Mouse (Mus musculus) MEL (cell line): ENCODE data around the gene Prdm8. TPM values are rescaled to one million over a fixed set of nuclear protein-coding genes. Genes with fewer than 3 reads are reported as not detected.

Experiments used
- DNase-seq: peaks from one replicate; pipeline ENCODE4 v3.0.0; 2011; ENCODE audit warnings: low read depth, low spot score
- H3K27ac ChIP-seq: 2 replicates; pipeline ENCODE4 v1.5.1; 2012; ENCODE audit warnings: low read depth, mild to moderate bottlenecking, control low read depth, low read length, moderate library complexity; ENCODE audit not compliant: control insufficient read depth
- H3K27me3 ChIP-seq, 2 experiments: fragments of 150-350 bp in 1 of 2; sonication (generic) in 1 of 2; 2 replicates each; pipeline ENCODE4 v1.6.1; 2012; ENCODE audit warnings: low read length in 2 of 2, mild to moderate bottlenecking in 2 of 2, improper control_type of control experiment in 1 of 2, moderate library complexity in 1 of 2; ENCODE audit not compliant: insufficient read depth in 2 of 2, control insufficient read depth in 1 of 2
- H3K36me3 ChIP-seq, 2 experiments: 2 replicates each; pipeline ENCODE4 v1.6.1; 2012 to 2014; ENCODE audit warnings: low read length in 2 of 2, improper control_type of control experiment in 1 of 2, inconsistent platforms in 1 of 2, mild to moderate bottlenecking in 1 of 2; ENCODE audit not compliant: insufficient read depth in 2 of 2, control insufficient read depth in 1 of 2
- H3K4me1 ChIP-seq, 2 experiments: fragments of 150-350 bp in 1 of 2; sonication (generic) in 1 of 2; 2 replicates each; pipeline ENCODE4 v1.6.1; 2012; ENCODE audit warnings: low read length in 2 of 2, improper control_type of control experiment in 1 of 2, mild to moderate bottlenecking in 1 of 2; ENCODE audit not compliant: insufficient read depth in 2 of 2, control insufficient read depth in 1 of 2
- H3K4me3 ChIP-seq, 2 experiments: fragments of 150-350 bp in 1 of 2; sonication (generic) in 1 of 2; 2 replicates each; pipeline ENCODE4 v1.5.1; 2012; ENCODE audit warnings: low read depth in 2 of 2, low read length in 2 of 2, mild to moderate bottlenecking in 2 of 2, moderate library complexity in 2 of 2, control low read depth in 1 of 2, improper control_type of control experiment in 1 of 2; ENCODE audit not compliant: control insufficient read depth in 1 of 2, insufficient read depth in 1 of 2
- H3K79me2 ChIP-seq: 2 replicates; pipeline ENCODE4 v1.6.1; 2012; ENCODE audit warnings: mild to moderate bottlenecking, low read length, moderate library complexity; ENCODE audit not compliant: control insufficient read depth, poor library complexity, insufficient read depth
- H3K9ac ChIP-seq: 2 replicates; pipeline ENCODE4 v1.6.1; 2012; ENCODE audit warnings: low read depth, mild to moderate bottlenecking, control low read depth, low read length, moderate library complexity; ENCODE audit not compliant: control insufficient read depth, poor library complexity, severe bottlenecking
- H3K9me3 ChIP-seq: fragments of 150-350 bp; sonication (generic); replicated peaks from 2 replicates; pipeline ENCODE4 v1.6.1; 2012; ENCODE audit warnings: mild to moderate bottlenecking, low read length, improper control_type of control experiment, moderate library complexity; ENCODE audit not compliant: insufficient read depth
- BHLHE40 ChIP-seq: IDR thresholded peaks from 2 replicates; pipeline ENCODE4 v1.6.1; 2012; ENCODE audit warnings: low read depth, mild to moderate bottlenecking, inconsistent platforms, low read length, improper control_type of control experiment, borderline replicate concordance
- ELF1 ChIP-seq: IDR thresholded peaks from 2 replicates; pipeline ENCODE4 v1.6.1; 2014; ENCODE audit warnings: low read depth, mild to moderate bottlenecking, inconsistent platforms, low read length, improper control_type of control experiment, moderate library complexity
- EP300 ChIP-seq, 2 experiments: IDR thresholded peaks; 2 replicates each; pipeline ENCODE4 v1.6.1; 2011; ENCODE audit warnings: improper control_type of control experiment in 2 of 2, low read length in 2 of 2, low read depth in 1 of 2, mild to moderate bottlenecking in 1 of 2
- GATA1 ChIP-seq: IDR thresholded peaks from 2 replicates; pipeline ENCODE4 v1.6.1; 2011; ENCODE audit warnings: low read depth, low read length, improper control_type of control experiment
- HCFC1 ChIP-seq: IDR thresholded peaks from 2 replicates; pipeline ENCODE4 v1.6.1; 2012; ENCODE audit warnings: low read depth, mild to moderate bottlenecking, inconsistent platforms, low read length, improper control_type of control experiment, moderate library complexity
- KAT2A ChIP-seq: conservative IDR thresholded peaks from 2 replicates; pipeline ENCODE4 v1.6.1; 2012; ENCODE audit warnings: low read depth, low read length, improper control_type of control experiment, inconsistent platforms
- MAFK ChIP-seq: IDR thresholded peaks from 2 replicates; pipeline ENCODE4 v1.6.1; 2011; ENCODE audit warnings: low read depth, mild to moderate bottlenecking, low read length, improper control_type of control experiment, borderline replicate concordance
- MAX ChIP-seq: IDR thresholded peaks from 2 replicates; pipeline ENCODE4 v1.6.1; 2011; ENCODE audit warnings: low read length, improper control_type of control experiment
- MAZ ChIP-seq: IDR thresholded peaks from 2 replicates; pipeline ENCODE4 v1.6.1; 2012; ENCODE audit warnings: low read depth, mild to moderate bottlenecking, inconsistent platforms, low read length, improper control_type of control experiment
- MXI1 ChIP-seq: IDR thresholded peaks from 2 replicates; pipeline ENCODE4 v1.6.1; 2011; ENCODE audit warnings: mild to moderate bottlenecking, low read depth, low read length, improper control_type of control experiment
- POLR2A ChIP-seq, 2 experiments: IDR thresholded peaks; 2 replicates each; pipeline ENCODE4 v1.6.1; 2011 to 2012; ENCODE audit warnings: low read length in 2 of 2, mild to moderate bottlenecking in 2 of 2, control low read depth in 1 of 2, improper control_type of control experiment in 1 of 2, low read depth in 1 of 2, moderate library complexity in 1 of 2; ENCODE audit not compliant: control insufficient read depth in 1 of 2, insufficient read depth in 1 of 2, poor library complexity in 1 of 2
- POLR2AphosphoS2 ChIP-seq: IDR thresholded peaks from 2 replicates; pipeline ENCODE4 v1.6.1; 2011; ENCODE audit warnings: low read length, improper control_type of control experiment
- RAD21 ChIP-seq: IDR thresholded peaks from 2 replicates; pipeline ENCODE4 v1.6.1; 2011; ENCODE audit warnings: mild to moderate bottlenecking, low read depth, low read length, improper control_type of control experiment
- SIN3A ChIP-seq: IDR thresholded peaks from 2 replicates; pipeline ENCODE4 v1.6.1; 2012; ENCODE audit warnings: low read length, improper control_type of control experiment, inconsistent platforms
- TBP ChIP-seq: IDR thresholded peaks from 2 replicates; pipeline ENCODE4 v1.8.0; 2011; ENCODE audit warnings: low read depth, low read length, improper control_type of control experiment
- ZC3H11A ChIP-seq: IDR thresholded peaks from 2 replicates; pipeline ENCODE4 v1.6.1; 2012; ENCODE audit warnings: low read depth, mild to moderate bottlenecking, inconsistent platforms, low read length, improper control_type of control experiment
- ZKSCAN1 ChIP-seq: IDR thresholded peaks from 2 replicates; pipeline ENCODE4 v1.6.1; 2012; ENCODE audit warnings: low read depth, mild to moderate bottlenecking, inconsistent platforms, low read length, improper control_type of control experiment, moderate library complexity
- ZMIZ1 ChIP-seq: IDR thresholded peaks from 2 replicates; pipeline ENCODE4 v1.6.1; 2012; ENCODE audit warnings: low read depth, mild to moderate bottlenecking, inconsistent platforms, low read length, improper control_type of control experiment, moderate library complexity
- ZNF384 ChIP-seq: IDR thresholded peaks from 2 replicates; pipeline ENCODE4 v1.6.1; 2012; ENCODE audit warnings: low read depth, mild to moderate bottlenecking, inconsistent platforms, low read length, improper control_type of control experiment
- polyA plus RNA-seq, 2 experiments: library from polyadenylated mRNA; stranded (reverse) in 1 of 2; unstranded in 1 of 2; fragments of >175 nt in 1 of 2; fragments of >200 nt in 1 of 2; gene quantifications; 2 replicates each; pipeline versions ENCODE4 v1.2.1 to v1.2.4; 2012; ENCODE audit warnings: low replicate concordance in 2 of 2, low read depth in 1 of 2; ENCODE audit not compliant: insufficient read length in 2 of 2, insufficient read depth in 1 of 2, missing spikeins in 1 of 2
- total RNA-seq: library from RNA; depleted of rRNA; stranded (reverse); fragments of 300-350 nt; gene quantifications from 2 replicates; pipeline ENCODE4 v1.2.3, GENCODE M21; 2012

The Prdm8 gene
- total and polyA plus RNA-seq, 3 experiments, result not detected

DNA sequence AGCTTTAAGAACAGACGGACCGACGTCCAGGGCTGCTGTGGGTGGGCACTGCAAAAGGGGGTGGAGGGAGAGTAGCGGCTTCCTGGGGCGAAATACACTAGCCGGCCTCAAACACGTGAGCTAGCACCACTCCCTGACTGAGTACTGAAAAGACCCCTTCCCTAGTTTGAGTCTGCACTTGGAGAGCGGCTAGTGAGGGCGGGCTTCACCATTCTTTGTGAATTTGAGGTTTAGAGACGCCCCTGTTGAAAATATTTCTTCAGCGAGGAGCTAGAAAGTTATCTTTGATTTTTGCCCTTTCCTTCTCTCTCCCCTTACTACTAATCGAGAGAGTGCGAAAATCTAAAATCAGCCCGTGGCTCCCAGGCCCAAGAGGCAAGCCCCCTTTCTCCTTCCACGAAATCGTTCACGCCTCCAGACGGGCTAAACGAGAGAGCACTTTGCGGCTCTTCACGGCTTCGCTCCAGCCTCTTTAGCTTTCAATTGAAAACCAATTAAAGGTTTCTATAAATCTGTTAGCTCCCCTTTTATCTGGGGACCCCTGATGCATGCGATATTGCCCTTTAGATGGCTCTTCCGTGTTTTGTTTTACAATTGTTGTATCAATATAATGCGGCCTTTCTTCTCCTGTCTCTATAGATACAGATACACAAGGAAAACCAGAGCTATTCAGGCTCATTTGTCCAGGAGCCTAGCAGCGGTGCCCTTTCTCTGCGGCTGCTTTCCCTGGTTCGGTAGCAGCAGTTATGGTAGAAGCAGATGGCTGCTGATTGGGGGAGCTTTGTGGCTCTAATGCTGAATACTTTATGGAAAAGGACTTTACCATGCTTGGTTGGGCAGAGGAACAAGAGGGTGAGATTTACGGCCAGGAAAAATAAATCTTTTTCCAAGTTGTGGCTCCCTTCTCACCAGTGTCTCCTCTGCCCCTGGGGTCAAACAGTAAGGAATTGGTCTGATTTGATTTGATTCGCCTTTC lies 2.7 kb downstream of the Prdm8 start:
- DNase-seq, result no peak
- no peaks in the 10 kb centered on the region for H3K27me3 ChIP-seq
- H3K9ac ChIP-seq, result no peak overlapping the region
- H3K4me1 ChIP-seq, result no peaks in the 10 kb centered on the region
- H3K79me2 ChIP-seq, result no peaks in the 10 kb centered on the region
- TF ChIP-seq HCFC1 (no peak), RAD21 (no peak), GATA1 (no peak), EP300 (IDR thresholded peaks at IDR 0.05; ENCODE audit: low read depth in 1 of 2, low read length in 2 of 2) (no peak), MAX (no peak), KAT2A (no peak), POLR2A (IDR thresholded peaks at IDR 0.05; ENCODE audit: control insufficient read depth in 1 of 2, insufficient read depth in 1 of 2, low read depth in 1 of 2, low read length in 2 of 2, poor library complexity in 1 of 2) (no peak)
- H3K36me3 ChIP-seq, result no peaks in the 10 kb centered on the region
- no peaks in the 10 kb centered on the region for H3K9me3 ChIP-seq
- no peak overlapping the region for H3K27ac ChIP-seq
- no peak overlapping the region for H3K4me3 ChIP-seq

DNA sequence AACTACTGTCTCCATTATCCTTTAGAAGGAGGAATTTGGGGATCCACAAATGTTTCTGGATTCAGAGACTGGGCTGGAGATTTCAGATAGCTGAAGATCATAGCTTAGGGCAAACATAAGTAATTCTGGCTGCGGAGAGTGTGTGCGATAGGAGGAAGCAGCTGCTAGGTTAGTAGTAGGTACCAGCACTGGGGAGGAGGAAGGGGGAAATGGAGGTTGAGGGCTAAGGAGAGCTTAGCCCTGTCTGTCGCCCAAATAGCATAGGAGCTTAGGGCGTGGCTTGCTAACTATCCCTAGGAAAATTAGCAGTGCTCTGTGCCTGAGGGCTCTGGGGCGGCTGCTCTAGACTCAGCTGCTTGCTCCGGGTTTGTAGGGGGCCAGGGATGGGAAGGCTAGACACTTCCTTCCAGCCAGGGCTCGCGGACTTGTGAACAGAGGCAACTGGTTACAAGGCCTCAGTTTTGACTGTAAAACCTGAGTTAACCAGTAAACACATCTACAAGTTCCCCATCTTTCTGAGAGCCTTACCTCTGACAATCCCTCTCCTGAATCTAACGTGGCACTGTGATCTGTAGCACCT lies 4.7 kb downstream of the Prdm8 start:
- no peak overlapping the region for H3K4me3 ChIP-seq
- H3K27ac ChIP-seq, result no peak overlapping the region
- no peak for DNase-seq
- H3K9me3 ChIP-seq, result no peaks in the 10 kb centered on the region
- no peaks in the 10 kb centered on the region for H3K27me3 ChIP-seq
- no peaks in the 10 kb centered on the region for H3K36me3 ChIP-seq
- no peaks in the 10 kb centered on the region for H3K4me1 ChIP-seq
- TF ChIP-seq KAT2A, result no peak
- TF ChIP-seq ZC3H11A, result no peak
- TF ChIP-seq POLR2AphosphoS2, result no peak
- no peak for TF ChIP-seq MAFK
- TF ChIP-seq GATA1, result no peak
- no peak for TF ChIP-seq ZNF384
- TF ChIP-seq BHLHE40, result no peak
- no peak for TF ChIP-seq EP300 (IDR thresholded peaks at IDR 0.05; ENCODE audit: low read depth in 1 of 2, low read length in 2 of 2)
- no peak for TF ChIP-seq ZKSCAN1
- no peak for TF ChIP-seq ZMIZ1
- no peak for TF ChIP-seq SIN3A
- TF ChIP-seq MXI1, result no peak
- no peak for TF ChIP-seq ELF1
- no peak for TF ChIP-seq TBP
- TF ChIP-seq MAZ, result no peak
- no peak overlapping the region for H3K9ac ChIP-seq
- no peaks in the 10 kb centered on the region for H3K79me2 ChIP-seq
